Mouse (Mus musculus) left cerebral cortex, postnatal 25 days (tissue): ENCODE results near the gene Tmem158. TPM values are rescaled to one million over a fixed set of nuclear protein-coding genes. Genes with fewer than 3 reads are reported as not detected.

ENCODE experiments used
- DNase-seq, 2 experiments: peaks; one replicate each; pipeline ENCODE4 v3.0.0; 2022; ENCODE audit warnings: low spot score in 2 of 2, mixed read lengths in 1 of 2
- intact Hi-C: fragments of 180-260 bp; cut with DNase I; formaldehyde crosslinking; loops from one replicate; pipeline ENCODE4 v1.15.1; 2025
- total RNA-seq, 2 experiments: library from RNA; stranded (reverse); gene quantifications; 2 replicates each; pipeline ENCODE4 v1.2.3; 2021

Gene Tmem158
- total RNA-seq, 2 experiments from 2014 or later: 56.5 to 75.0 TPM

GRCm38 (mm10) chr9:123258796-123259195 is 1.8 kb downstream of the Tmem158 start:
- peak; percentile 18 to 49 for DNase-seq
- intact Hi-C loops: loop anchor here (2.0 to 10.0 kb wide), 2 partner anchors 180 to 524 kb away; no protein-coding TSS in a partner anchor

- intact Hi-C loops: loop anchor here (10.0 kb wide), 1 partner anchor 521 kb away; no protein-coding TSS in a partner anchor
Measured at GRCm38 (mm10) chr9:123255736-123256135, 4.8 kb downstream of the Tmem158 start.

GRCm38 (mm10) chr9:123247992-123248391 is 12.6 kb downstream of the Tmem158 start:
- intact Hi-C loops: no loop called here
- no peak for DNase-seq

More at GRCm38 (mm10) chr9:123255736-123256135, 4.8 kb downstream of the Tmem158 start:
- peak in 1 of 2 experiments; percentile 67 for DNase-seq

- intact Hi-C loops: no loop called here
- no peak for DNase-seq
Measured at GRCm38 (mm10) chr9:123245146-123245545, 15.4 kb downstream of the Tmem158 start.

GRCm38 (mm10) chr9:123243988-123244387 is 16.6 kb downstream of the Tmem158 start:
- intact Hi-C loops: loop anchor here (2.0 kb wide), 1 partner anchor 23 kb away; no protein-coding TSS in a partner anchor
- peak; percentile 43 to 83 for DNase-seq

GRCm38 (mm10) chr9:123241191-123241590 is 19.4 kb downstream of the Tmem158 start:
- intact Hi-C loops: no loop called here
- DNase-seq: no peak

- DNase-seq: no peak
- intact Hi-C loops: no loop called here
Measured at GRCm38 (mm10) chr9:123240751-123241150, 19.8 kb downstream of the Tmem158 start.

- intact Hi-C loops: no loop called here
- DNase-seq: no peak
Measured at GRCm38 (mm10) chr9:123240271-123240670, 20.3 kb downstream of the Tmem158 start.

- no peak for DNase-seq
- intact Hi-C loops: no loop called here
Measured at GRCm38 (mm10) chr9:123239651-123240050, 20.9 kb downstream of the Tmem158 start.

- intact Hi-C loops: no loop called here
- no peak for DNase-seq
Measured at GRCm38 (mm10) chr9:123238256-123239045, 22.1 kb downstream of the Tmem158 start.

GRCm38 (mm10) chr9:123237739-123238138 is 22.8 kb downstream of the Tmem158 start:
- intact Hi-C loops: no loop called here
- peak in 1 of 2 experiments; percentile 48 for DNase-seq

GRCm38 (mm10) chr9:123235621-123236020 is 24.9 kb downstream of the Tmem158 start:
- no peak for DNase-seq
- intact Hi-C loops: no loop called here

- intact Hi-C loops: no loop called here
- DNase-seq: no peak
Measured at GRCm38 (mm10) chr9:123229826-123230225, 30.7 kb downstream of the Tmem158 start.

- DNase-seq: no peak
- intact Hi-C loops: no loop called here
Measured at GRCm38 (mm10) chr9:123228671-123229070, 31.9 kb downstream of the Tmem158 start.

- no peak for DNase-seq
- intact Hi-C loops: no loop called here
Measured at GRCm38 (mm10) chr9:123227106-123227750, 33.3 kb downstream of the Tmem158 start.

- no peak for DNase-seq
- intact Hi-C loops: no loop called here
Measured at GRCm38 (mm10) chr9:123224863-123225431, 35.6 kb downstream of the Tmem158 start.

- peak; percentile 49 to 90 for DNase-seq
- intact Hi-C loops: loop anchor here (2.0 kb wide), 1 partner anchor 23 kb away; no protein-coding TSS in a partner anchor
Measured at GRCm38 (mm10) chr9:123219826-123220225, 40.7 kb downstream of the Tmem158 start.

- no peak for DNase-seq
- intact Hi-C loops: no loop called here
Measured at GRCm38 (mm10) chr9:123215621-123216440, 44.7 kb downstream of the Tmem158 start, which contains the start of gene Cdcp1. Gene Cdcp1 (minus strand): TSS chr9:123216038.

- no peak for DNase-seq
- intact Hi-C loops: no loop called here
Measured at GRCm38 (mm10) chr9:123213371-123213770, 47.2 kb downstream of the Tmem158 start.
